Mouse (Mus musculus) common myeloid progenitor, adult 5-6 weeks (primary cell): ENCODE measurements around the gene Stat5b. TPM values are rescaled to one million over a fixed set of nuclear protein-coding genes. Genes with fewer than 3 reads are reported as not detected.
A peak's percentile ranks its signal among the peaks of the same experiment; 100 is the strongest.
"Not testable (repeated sequence)": the region's sequence is repeated elsewhere in the genome, so short reads cannot be mapped to it uniquely, and the experiment has no call there.

Source experiments
- ATAC-seq: replicated peaks from 2 replicates; pipeline ENCODE4 v1.8.0; 2016; ENCODE audit warnings: low read depth, mild to moderate bottlenecking, moderate TSS enrichment, inconsistent platforms; ENCODE audit not compliant: poor library complexity, severe bottlenecking
- total RNA-seq: library from RNA; stranded (forward); fragments of 200-1000, 187-1606 nt; gene quantifications from 2 replicates; pipeline ENCODE4 v1.2.3, GENCODE M21; 2017

Stat5b gene
- total RNA-seq, 1 experiment from 2014 or later: 64.4 TPM

- ATAC-seq: no peak
These were observed 31.5 kb downstream of the Stat5b start for GRCm38 (mm10) chr11:100819048-100819447.

- ATAC-seq: no peak
These were observed 32.0 kb downstream of the Stat5b start for GRCm38 (mm10) chr11:100818359-100819012.

GRCm38 (mm10) chr11:100817311-100817710 lies 33.2 kb downstream of the Stat5b start:
- no peak for ATAC-seq

- ATAC-seq: no peak
These were observed 33.7 kb downstream of the Stat5b start for GRCm38 (mm10) chr11:100816801-100817200.

GRCm38 (mm10) chr11:100816342-100816741 lies 34.2 kb downstream of the Stat5b start:
- no peak for ATAC-seq

- ATAC-seq: peak; percentile 84
These were observed 36.0 kb downstream of the Stat5b start for GRCm38 (mm10) chr11:100814498-100814897.

- no peak for ATAC-seq
These were observed 39.4 kb downstream of the Stat5b start for GRCm38 (mm10) chr11:100811132-100811531.

- ATAC-seq: no peak
These were observed 40.0 kb downstream of the Stat5b start for GRCm38 (mm10) chr11:100810516-100810915.

GRCm38 (mm10) chr11:100806380-100807305 lies 43.9 kb downstream of the Stat5b start:
- no peak for ATAC-seq

- peak; percentile 34 for ATAC-seq
These were observed 45.0 kb downstream of the Stat5b start for GRCm38 (mm10) chr11:100805535-100805934.

GRCm38 (mm10) chr11:100804409-100804808 lies 46.1 kb downstream of the Stat5b start:
- ATAC-seq: peak; percentile 46

- ATAC-seq: no peak
These were observed 51.1 kb downstream of the Stat5b start for GRCm38 (mm10) chr11:100799426-100799825.

GRCm38 (mm10) chr11:100796585-100796984 lies 53.9 kb downstream of the Stat5b start:
- ATAC-seq: no peak

GRCm38 (mm10) chr11:100795386-100795785 lies 55.1 kb downstream of the Stat5b start:
- no peak for ATAC-seq

- ATAC-seq: no peak
These were observed 59.0 kb downstream of the Stat5b start for GRCm38 (mm10) chr11:100791457-100792049.

GRCm38 (mm10) chr11:100790644-100791043 lies 59.9 kb downstream of the Stat5b start:
- ATAC-seq: not testable (repeated sequence)

GRCm38 (mm10) chr11:100789702-100790101 lies 60.8 kb downstream of the Stat5b start:
- no peak for ATAC-seq

GRCm38 (mm10) chr11:100785774-100786173 lies 64.8 kb downstream of the Stat5b start:
- ATAC-seq: no peak

- ATAC-seq: no peak
These were observed 66.2 kb downstream of the Stat5b start for GRCm38 (mm10) chr11:100784286-100784685.

- ATAC-seq: no peak
These were observed 68.0 kb downstream of the Stat5b start for GRCm38 (mm10) chr11:100782568-100782967.
